Comparison of ENCODE assay signal across 9 mouse cellular contexts in genomic region chrX:37022690-37023089, GRCm38 (mm10). TPM values are rescaled to one million over a fixed set of nuclear protein-coding genes. Genes with fewer than 3 reads are reported as not detected.
DNase-seq lines count a peak whose midpoint lies in the region; ATAC-seq and TF ChIP-seq lines count a peak whose summit lies in the region.
"Had no signal": no experiment of that assay in that cellular context is flagged by ENCODE, and none has a peak within 500 bp of the region (broad histone marks: within the 10 kb centered on the region; RNA-seq: fewer than 3 reads in every experiment).

No protein-coding gene starts in this region.

- H3K9me3 ChIP-seq in forebrain, embryonic 10.5 days: no peaks in the 10 kb centered on the region
- no peaks in the 10 kb centered on the region for H3K9me3 ChIP-seq in forebrain, embryonic 13.5 days (replicated peaks)
- no peaks in the 10 kb centered on the region for H3K9me3 ChIP-seq in G1E (replicated peaks)
- H3K9me3 ChIP-seq: limb, embryonic 12.5 days had no signal

- H3K9ac ChIP-seq in forebrain, embryonic 13.5 days: no peak overlapping the region
- H3K9ac ChIP-seq: limb, embryonic 12.5 days had no signal

- peak; percentile 50; the same call in 1 of the 2 replicates for TF ChIP-seq CTCF in G1E (IDR thresholded peaks at IDR 0.05; ENCODE audit: low read depth, low read length)
- peak; percentile 88 for TF ChIP-seq CTCF in layer of hippocampus, adult 2 months (conservative IDR thresholded peaks at IDR 0.05)

- no peaks in the 10 kb centered on the region for H3K27me3 ChIP-seq in forebrain, embryonic 10.5 days (ENCODE audit: poor library complexity, severe bottlenecking)
- H3K27me3 ChIP-seq in forebrain, embryonic 13.5 days: no peaks in the 10 kb centered on the region
- peaks cover 9% of the 10 kb centered on the region for H3K27me3 ChIP-seq in G1E (ENCODE audit: insufficient read depth, low read length)
- H3K27me3 ChIP-seq: limb, embryonic 12.5 days had no signal

- H3K4me2 ChIP-seq in forebrain, embryonic 13.5 days: no peak overlapping the region
- H3K4me2 ChIP-seq: limb, embryonic 12.5 days had no signal

- no peak overlapping the region for H3K4me3 ChIP-seq in forebrain, embryonic 10.5 days
- H3K4me3 ChIP-seq in forebrain, embryonic 13.5 days: no peak overlapping the region
- no peak overlapping the region for H3K4me3 ChIP-seq in G1E (ENCODE audit: low read depth, low read length)
- no peak overlapping the region for H3K4me3 ChIP-seq in layer of hippocampus, adult 2 months
- H3K4me3 ChIP-seq: limb, embryonic 12.5 days had no signal

- no peak for ATAC-seq in forebrain, embryonic 13.5 days
- ATAC-seq in G1E (ENCODE audit: extremely low read depth, insufficient number of reproducible peaks, low FRiP score, poor library complexity, severe bottlenecking): no peak
- ATAC-seq in cerebellum, adult (ENCODE audit: insufficient number of reproducible peaks, low FRiP score, low TSS enrichment): peak; percentile 10; the same call in 1 of the 2 replicates

- WGBS in forebrain, embryonic 10.5 days: 19% methylated on average over 3 of the region's 3 CpGs
- 16% methylated on average over 3 of the region's 3 CpGs for whole genome bisulfite sequencing in forebrain, embryonic 13.5 days

- no peak overlapping the region for H3K27ac ChIP-seq in forebrain, embryonic 10.5 days
- H3K27ac ChIP-seq in forebrain, embryonic 13.5 days: no peak overlapping the region
- no peak overlapping the region for H3K27ac ChIP-seq in layer of hippocampus, adult 2 months
- H3K27ac ChIP-seq: limb, embryonic 12.5 days had no signal

- H3K4me1 ChIP-seq in forebrain, embryonic 10.5 days: no peaks in the 10 kb centered on the region
- H3K4me1 ChIP-seq in forebrain, embryonic 13.5 days: no peaks in the 10 kb centered on the region
- H3K4me1 ChIP-seq in G1E (ENCODE audit: insufficient read depth, low read depth, low read length): no peaks in the 10 kb centered on the region
- H3K4me1 ChIP-seq: limb, embryonic 12.5 days had no signal

- DNase-seq in forebrain, embryonic 10.5 days (ENCODE audit: extremely low spot score, low spot score): peak; percentile 46
- DNase-seq in G1E (ENCODE audit: low spot score): peak; percentile 4
- DNase-seq in frontal cortex, postnatal 10 days (ENCODE audit: low spot score in 2 of 2): peak; percentile 8 to 38
- peak; percentile 47 to 66 for DNase-seq in layer of hippocampus, adult 2 months (ENCODE audit: low spot score in 2 of 2)
- DNase-seq in lung, postnatal 10 days: peak; percentile 66
- peak; percentile 22 to 56 for DNase-seq in spleen, adult 18-20 months

- H3K36me3 ChIP-seq in forebrain, embryonic 10.5 days (replicated peaks): no peaks in the 10 kb centered on the region
- H3K36me3 ChIP-seq in forebrain, embryonic 13.5 days (ENCODE audit: poor library complexity, severe bottlenecking): no peaks in the 10 kb centered on the region
- H3K36me3 ChIP-seq in G1E (replicated peaks): no peaks in the 10 kb centered on the region
- H3K36me3 ChIP-seq: limb, embryonic 12.5 days had no signal

RNA-seq across cellular contexts. Expression of gene Sowahd, which starts 26.0 kb away (rescaled TPM):
- not detected in 2 replicates for polyA plus RNA-seq in forebrain, embryonic 10.5 days (2016; fragmentation: Nextera tagmentation; extraction: Ambion mirVana)
- not detected in 2 replicates for polyA plus RNA-seq in forebrain, embryonic 13.5 days (2015; fragmentation: Nextera tagmentation; extraction: Ambion mirVana)
- not detected in 2 replicates for total RNA-seq in G1E (2014; fragmentation: Nextera tagmentation)
- total RNA-seq in G1E (2017): 0.05 TPM in 1 of 2 replicates, not detected in the other
- polyA plus RNA-seq in G1E (2012): not detected in 2 replicates
- not detected for total RNA-seq in layer of hippocampus, adult 2 months (2021)
- polyA plus RNA-seq: limb, embryonic 12.5 days had no signal

RNA-seq across cellular contexts. Expression of gene Sept6, which starts 31.1 kb away (rescaled TPM):
- 33.6 and 34.5 TPM in 2 replicates for polyA plus RNA-seq in forebrain, embryonic 10.5 days (2016; fragmentation: Nextera tagmentation; extraction: Ambion mirVana)
- 41.9 and 49.5 TPM in 2 replicates for polyA plus RNA-seq in forebrain, embryonic 13.5 days (2015; fragmentation: Nextera tagmentation; extraction: Ambion mirVana)
- total RNA-seq in G1E (2014; fragmentation: Nextera tagmentation) (52.4 and 58.8 TPM in 2 replicates), G1E (2017) (14.2 and 16.0 TPM in 2 replicates)
- polyA plus RNA-seq in G1E (2012): 4.2 and 10.7 TPM in 2 replicates
- total RNA-seq in layer of hippocampus, adult 2 months (2021): 10 to 100 TPM; 50.4 to 51.9 TPM

Comparison
In these comparisons a context has a peak if more than half of its experiments do, and no peak if none do; other contexts are left out.
1. DNase-seq: peak in every context shown above with its lines; median percentile 66 in lung, postnatal 10 days; 56 in layer of hippocampus, adult 2 months; 46 in forebrain, embryonic 10.5 days; 39 in spleen, adult 18-20 months; 23 in frontal cortex, postnatal 10 days; 4 in G1E.